Mouse (Mus musculus) ES-E14 (cell line): Measurements from ENCODE around the gene Hes6.

Experiments
- HCFC1 ChIP-seq: IDR thresholded peaks from 2 replicates; pipeline ENCODE4 v1.6.1; 2012; ENCODE audit warnings: low read length, inconsistent platforms, borderline replicate concordance; ENCODE audit not compliant: insufficient read depth
- MAFK ChIP-seq: IDR thresholded peaks from 2 replicates; pipeline ENCODE4 v1.6.1; 2014; ENCODE audit warnings: mild to moderate bottlenecking, low read depth, low read length, inconsistent platforms; ENCODE audit not compliant: insufficient read depth
- ZNF384 ChIP-seq: IDR thresholded peaks from 2 replicates; pipeline ENCODE4 v1.6.1; 2012; ENCODE audit warnings: low read depth, low read length, inconsistent platforms

DNA sequence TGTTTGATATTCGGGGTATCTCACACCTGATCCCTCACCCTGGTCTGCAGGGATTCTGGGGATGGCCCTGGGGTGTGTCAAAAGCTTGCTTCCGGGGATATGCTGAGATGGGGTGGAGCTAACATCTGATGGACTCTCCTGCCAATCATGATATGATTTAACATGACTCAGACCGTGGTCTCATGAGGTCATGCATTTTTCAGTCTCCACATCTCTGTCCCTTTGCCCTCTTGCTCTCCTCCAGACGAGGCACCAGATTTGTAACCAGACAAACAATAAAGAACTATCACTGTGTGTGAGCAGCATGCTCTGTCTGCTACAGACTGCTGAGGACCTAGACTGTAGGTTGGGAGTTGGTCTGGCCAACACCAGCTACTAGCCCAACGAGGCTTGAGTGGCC is 51.7 kb downstream of the Hes6 start:
- TF ChIP-seq ZNF384 (no peak), MAFK (no peak), HCFC1 (no peak)
